Mouse (Mus musculus) thymus, adult 2 months (tissue): ENCODE data around the gene Gm37240. TPM values are rescaled to one million over a fixed set of nuclear protein-coding genes. Genes with fewer than 3 reads are reported as not detected.

ENCODE experiments used
- DNase-seq: peaks from one replicate; pipeline ENCODE4 v3.0.0; 2021
- H3K27ac ChIP-seq: fragments of 200-500 bp; 2 replicates; pipeline ENCODE4 v1.5.1; 2012; ENCODE audit warnings: low read length, control low read depth; ENCODE audit not compliant: control insufficient read depth, insufficient read depth
- H3K27me3 ChIP-seq: fragments of 200-500 bp; 2 replicates; pipeline ENCODE4 v1.6.1; 2012; ENCODE audit warnings: mild to moderate bottlenecking, low read length, moderate library complexity, mixed read lengths; ENCODE audit not compliant: control insufficient read depth, insufficient read depth
- H3K36me3 ChIP-seq: fragments of 200-500 bp; 2 replicates; pipeline ENCODE4 v1.6.1; 2012; ENCODE audit warnings: mild to moderate bottlenecking, low read length, moderate library complexity; ENCODE audit not compliant: control insufficient read depth, insufficient read depth
- H3K4me1 ChIP-seq: fragments of 200-500 bp; replicated peaks from 2 replicates; pipeline ENCODE4 v1.6.1; 2012; ENCODE audit warnings: low read length; ENCODE audit not compliant: control insufficient read depth, insufficient read depth
- H3K4me3 ChIP-seq: fragments of 200-500 bp; 2 replicates; pipeline ENCODE4 v1.5.1; 2012; ENCODE audit warnings: mild to moderate bottlenecking, low read length, control low read depth, moderate library complexity; ENCODE audit not compliant: control insufficient read depth, insufficient read depth
- CTCF ChIP-seq: fragments of 200-500 bp; IDR thresholded peaks from 2 replicates; pipeline ENCODE4 v1.5.1; 2012; ENCODE audit warnings: mild to moderate bottlenecking, control low read depth, low read length, moderate library complexity, borderline replicate concordance; ENCODE audit not compliant: control insufficient read depth, poor library complexity, insufficient read depth; ENCODE audit errors: extremely low read depth
- POLR2A ChIP-seq: fragments of 200-500 bp; IDR thresholded peaks from 2 replicates; pipeline ENCODE4 v1.6.1; 2012; ENCODE audit warnings: mild to moderate bottlenecking, low read length, control low read depth, moderate library complexity; ENCODE audit not compliant: control insufficient read depth, poor library complexity, insufficient read depth; ENCODE audit errors: extremely low read depth
- WGBS: fragments of 180-500 bp; shearing (Covaris S2); methylation state at CpG from one replicate; pipeline ENCODE4 v1.1.7; 2018; 5-methylcytosine and 5-hydroxymethylcytosine counted together
- polyA plus RNA-seq: library from polyadenylated mRNA; depleted of rRNA; stranded (reverse); fragments of >200 nt; gene quantifications from 2 replicates; pipeline ENCODE4 v1.2.3, GENCODE M21; 2012

Gene Gm37240
- polyA plus RNA-seq, 1 experiment: 7.0 TPM

DNA sequence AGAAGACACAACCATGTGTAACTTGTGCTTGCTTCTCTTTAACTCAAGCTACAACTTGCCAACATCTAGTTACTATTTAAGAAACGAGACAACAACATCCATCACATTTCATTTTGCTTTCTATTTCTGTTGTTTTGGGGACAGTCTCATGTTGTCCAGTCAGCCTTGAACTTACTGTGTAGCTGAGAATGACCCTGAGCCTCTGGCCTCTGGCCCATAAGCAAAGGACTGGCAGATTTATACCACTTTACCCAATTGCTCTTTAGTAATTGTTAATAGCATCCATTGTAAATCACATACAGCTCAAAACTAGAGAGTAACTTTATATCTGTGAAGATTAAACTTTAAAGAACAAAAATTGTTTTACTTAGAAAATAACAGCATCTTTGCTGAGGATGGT, 1345.4 kb downstream of the Gm37240 start:
- peaks cover under 1% of the 10 kb centered on the region; the same call in 1 of the 2 replicates for H3K4me1 ChIP-seq

GRCm38 (mm10) chr3:84540640-84541039, 1346.7 kb downstream of the Gm37240 start:
- TF ChIP-seq POLR2A: no peak
- TF ChIP-seq CTCF: no peak
- Histone ChIP-seq H3K27ac (no peak overlapping the region), H3K27me3 (no peaks in the 10 kb centered on the region), H3K4me3 (no peak overlapping the region), H3K4me1 (no peaks in the 10 kb centered on the region), H3K36me3 (no peaks in the 10 kb centered on the region)
- DNase-seq: no peak

More for the DNA sequence above, 1345.4 kb downstream of the Gm37240 start:
- H3K36me3 ChIP-seq: no peaks in the 10 kb centered on the region
- WGBS: 95% methylated on average over 1 of the region's 1 CpGs
- DNase-seq: no peak
- no peaks in the 10 kb centered on the region for H3K27me3 ChIP-seq
- no peak overlapping the region for H3K4me3 ChIP-seq
- no peak overlapping the region for H3K27ac ChIP-seq
- TF ChIP-seq POLR2A (no peak), CTCF (no peak)

- no peaks in the 10 kb centered on the region for H3K4me1 ChIP-seq
- no peak for DNase-seq
- H3K4me3 ChIP-seq: no peak overlapping the region
- no peaks in the 10 kb centered on the region for H3K36me3 ChIP-seq
- WGBS: 96% methylated on average over 6 of the region's 6 CpGs
- no peaks in the 10 kb centered on the region for H3K27me3 ChIP-seq
- TF ChIP-seq POLR2A: no peak
- TF ChIP-seq CTCF: no peak
- no peak overlapping the region for H3K27ac ChIP-seq
These were observed 1350.3 kb downstream of the Gm37240 start for GRCm38 (mm10) chr3:84536987-84537386.

GRCm38 (mm10) chr3:84533227-84533626, 1354.1 kb downstream of the Gm37240 start:
- no peak for TF ChIP-seq CTCF
- no peak for TF ChIP-seq POLR2A
- H3K4me3 ChIP-seq: no peak overlapping the region
- DNase-seq: no peak
- H3K27me3 ChIP-seq: no peaks in the 10 kb centered on the region
- H3K4me1 ChIP-seq: no peaks in the 10 kb centered on the region
- H3K36me3 ChIP-seq: no peaks in the 10 kb centered on the region
- 98% methylated on average over 5 of the region's 5 CpGs for WGBS
- H3K27ac ChIP-seq: no peak overlapping the region

DNA sequence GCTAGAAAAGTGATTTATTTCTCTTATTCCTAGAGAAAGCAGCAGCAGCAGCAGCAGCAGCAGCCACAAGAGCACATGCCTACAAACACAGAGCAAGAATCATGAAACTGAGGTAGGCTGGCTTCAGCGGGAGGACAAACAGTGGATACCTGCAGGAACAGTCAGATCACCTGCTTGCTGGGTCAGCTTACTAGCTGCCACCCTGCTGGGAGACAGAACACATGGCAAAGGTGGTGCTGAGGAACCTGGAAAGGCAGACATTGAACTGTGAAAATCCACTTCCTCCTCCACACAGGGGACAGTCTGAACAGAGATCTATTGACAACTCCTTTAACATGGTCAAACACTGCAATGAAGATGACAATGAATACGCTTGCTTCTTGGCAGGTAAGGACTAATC, 1358.3 kb downstream of the Gm37240 start:
- TF ChIP-seq CTCF (no peak), POLR2A (no peak)
- Histone ChIP-seq H3K27me3 (no peaks in the 10 kb centered on the region), H3K27ac (no peak overlapping the region), H3K4me3 (no peak overlapping the region), H3K4me1 (no peaks in the 10 kb centered on the region), H3K36me3 (no peaks in the 10 kb centered on the region; the same call in 1 of the 2 replicates)
- 92% methylated on average over 2 of the region's 2 CpGs for WGBS
- no peak for DNase-seq

GRCm38 (mm10) chr3:84524952-84525351, 1362.4 kb downstream of the Gm37240 start:
- Histone ChIP-seq H3K4me1 (no peaks in the 10 kb centered on the region), H3K27ac (no peak overlapping the region), H3K27me3 (no peaks in the 10 kb centered on the region), H3K36me3 (no peaks in the 10 kb centered on the region; the same call in 1 of the 2 replicates), H3K4me3 (no peak overlapping the region)
- DNase-seq: no peak
- 100% methylated on average over 1 of the region's 1 CpGs for WGBS
- TF ChIP-seq POLR2A (no peak), CTCF (no peak)

- no peak for DNase-seq
- no peaks in the 10 kb centered on the region for H3K4me1 ChIP-seq
- H3K27ac ChIP-seq: no peak overlapping the region
- TF ChIP-seq POLR2A (no peak), CTCF (no peak)
- WGBS: 95% methylated on average over 3 of the region's 3 CpGs
- no peaks in the 10 kb centered on the region for H3K27me3 ChIP-seq
- no peak overlapping the region for H3K4me3 ChIP-seq
- peaks cover 4% of the 10 kb centered on the region; the same call in 1 of the 2 replicates for H3K36me3 ChIP-seq
These were observed 1371.2 kb downstream of the Gm37240 start for GRCm38 (mm10) chr3:84516163-84516562.
